Mouse (Mus musculus) inflammation-experienced regulatory T-cells, adult 6 months (primary cell): ENCODE measurements around the gene Gm21974. TPM values are rescaled to one million over a fixed set of nuclear protein-coding genes. Genes with fewer than 3 reads are reported as not detected.
A peak's percentile ranks its signal among the peaks of the same experiment; 100 is the strongest.
"Not testable (repeated sequence)": the region's sequence is repeated elsewhere in the genome, so short reads cannot be mapped to it uniquely, and the experiment has no call there.

Experiments
- ATAC-seq: one replicate; pipeline ENCODE4 v1.8.0; 2017
- polyA plus RNA-seq, 3 experiments: library from polyadenylated mRNA; unstranded; fragments of 100-300 nt; shearing (Covaris generic); gene quantifications; one replicate each; pipeline ENCODE4 v1.2.1; 2017

Gm21974 gene
- polyA plus RNA-seq, 3 experiments from 2014 or later: not detected

- no peak for ATAC-seq
These were observed 20.0 kb upstream of the Gm21974 start for GRCm38 (mm10) chr7:127915293-127915692.

- no peak for ATAC-seq
These were observed 17.7 kb upstream of the Gm21974 start for GRCm38 (mm10) chr7:127912938-127913337.

- peak; percentile 100 for ATAC-seq
These were observed 17.1 kb upstream of the Gm21974 start, which contains the start of gene Kat8 for GRCm38 (mm10) chr7:127912190-127912871. Gene Kat8, plus strand, starts transcription at chr7:127912516.

GRCm38 (mm10) chr7:127908656-127909055 lies 13.4 kb upstream of the Gm21974 start:
- no peak for ATAC-seq

GRCm38 (mm10) chr7:127907939-127908338 lies 12.7 kb upstream of the Gm21974 start:
- ATAC-seq: no peak

GRCm38 (mm10) chr7:127903971-127904796 lies 8.9 kb upstream of the Gm21974 start, which contains the start of gene Bckdk:
Gene Bckdk, plus strand, starts transcription at chr7:127904082.
- ATAC-seq: peak; percentile 97

- no peak for ATAC-seq
These were observed 6.5 kb upstream of the Gm21974 start for GRCm38 (mm10) chr7:127901772-127902171.

- ATAC-seq: no peak
These were observed 4.7 kb upstream of the Gm21974 start for GRCm38 (mm10) chr7:127899997-127900396.

GRCm38 (mm10) chr7:127898179-127898956 lies 3.1 kb upstream of the Gm21974 start:
- ATAC-seq: no peak

GRCm38 (mm10) chr7:127897542-127897941 lies 2.3 kb upstream of the Gm21974 start:
- ATAC-seq: no peak

GRCm38 (mm10) chr7:127896384-127896783 lies 1.1 kb upstream of the Gm21974 start:
- ATAC-seq: peak; percentile 35

GRCm38 (mm10) chr7:127895891-127896290 lies 637 bp upstream of the Gm21974 start:
- not testable (repeated sequence) for ATAC-seq

GRCm38 (mm10) chr7:127894480-127894879 lies 774 bp downstream of the Gm21974 start:
- ATAC-seq: no peak

GRCm38 (mm10) chr7:127890798-127891197 lies 4.5 kb downstream of the Gm21974 start, which contains the start of gene Prss53:
Gene Prss53, minus strand, starts transcription at chr7:127890970.
- ATAC-seq: no peak

- no peak for ATAC-seq
These were observed 6.4 kb downstream of the Gm21974 start for GRCm38 (mm10) chr7:127888821-127889220.

GRCm38 (mm10) chr7:127887781-127888180 lies 7.5 kb downstream of the Gm21974 start:
- ATAC-seq: no peak

GRCm38 (mm10) chr7:127887191-127887590 lies 8.1 kb downstream of the Gm21974 start:
- no peak for ATAC-seq

- no peak for ATAC-seq
These were observed 8.7 kb downstream of the Gm21974 start for GRCm38 (mm10) chr7:127886551-127886950.

GRCm38 (mm10) chr7:127885951-127886350 lies 9.3 kb downstream of the Gm21974 start:
- ATAC-seq: no peak

- ATAC-seq: no peak
These were observed 14.8 kb downstream of the Gm21974 start for GRCm38 (mm10) chr7:127880431-127880830.

- ATAC-seq: no peak
These were observed 16.0 kb downstream of the Gm21974 start for GRCm38 (mm10) chr7:127879301-127879700.

GRCm38 (mm10) chr7:127876467-127877348 lies 18.5 kb downstream of the Gm21974 start, which contains the start of gene Zfp668:
Gene Zfp668, minus strand, starts transcription at chr7:127876828.
- ATAC-seq: peak; percentile 36
